Mouse (Mus musculus) limb, embryonic 13.5 days (tissue): Measurements from ENCODE around the gene Pvr. TPM values are rescaled to one million over a fixed set of nuclear protein-coding genes. Genes with fewer than 3 reads are reported as not detected.

ENCODE experiments used
- ATAC-seq: fragments of 200-750 bp; cut with Nextera tagmentation; 2 replicates; pipeline ENCODE4 v1.8.0; 2017; ENCODE audit warnings: low read depth, moderate number of reproducible peaks, moderate TSS enrichment; ENCODE audit not compliant: low FRiP score
- H3K27ac ChIP-seq: fragments of 300-500 bp; sonication (generic); 2 replicates; pipeline ENCODE4 v1.5.1; 2015; ENCODE audit warnings: inconsistent platforms, mild to moderate bottlenecking, moderate library complexity
- H3K27me3 ChIP-seq: fragments of 300-500 bp; sonication (generic); 2 replicates; pipeline ENCODE4 v1.6.1; 2015; ENCODE audit warnings: mild to moderate bottlenecking, inconsistent platforms
- H3K36me3 ChIP-seq: fragments of 300-500 bp; sonication (generic); 2 replicates; pipeline ENCODE4 v1.6.1; 2015; ENCODE audit warnings: inconsistent platforms, mild to moderate bottlenecking, moderate library complexity
- H3K4me1 ChIP-seq: fragments of 300-500 bp; sonication (generic); 2 replicates; pipeline ENCODE4 v1.6.1; 2015; ENCODE audit warnings: inconsistent platforms
- H3K4me2 ChIP-seq: fragments of 300-500 bp; sonication (generic); replicated peaks from 2 replicates; pipeline ENCODE4 v1.6.1; 2015; ENCODE audit warnings: inconsistent platforms, mild to moderate bottlenecking, moderate library complexity
- H3K4me3 ChIP-seq: fragments of 300-500 bp; sonication (generic); 2 replicates; pipeline ENCODE4 v1.5.1; 2015; ENCODE audit warnings: moderate library complexity, mild to moderate bottlenecking, inconsistent platforms
- H3K9ac ChIP-seq: fragments of 300-500 bp; sonication (generic); 2 replicates; pipeline ENCODE4 v1.6.1; 2015; ENCODE audit warnings: mild to moderate bottlenecking, inconsistent platforms
- H3K9me3 ChIP-seq: fragments of 300-500 bp; sonication (generic); 2 replicates; pipeline ENCODE4 v1.6.1; 2016; ENCODE audit warnings: inconsistent platforms
- WGBS: fragments of 180-500 bp; shearing (Covaris S2); methylation state at CpG from one replicate; pipeline ENCODE4 v1.1.7; 2015; 5-methylcytosine and 5-hydroxymethylcytosine counted together
- polyA plus RNA-seq: library from polyadenylated mRNA; unstranded; fragments of >200 nt; fragmentation: Nextera tagmentation; extraction: Ambion mirVana; gene quantifications from 2 replicates; pipeline ENCODE4 v1.2.1, GENCODE M21; 2015

Pvr gene
- polyA plus RNA-seq, 1 experiment from 2014 or later, result 11.3 TPM

- ATAC-seq, result no peak
- no peaks in the 10 kb centered on the region for H3K4me1 ChIP-seq
- WGBS, result 74% methylated on average over 12 of the region's 12 CpGs
These were observed 28.0 kb upstream of the Pvr start for GRCm38 (mm10) chr7:19948956-19949355.

DNA sequence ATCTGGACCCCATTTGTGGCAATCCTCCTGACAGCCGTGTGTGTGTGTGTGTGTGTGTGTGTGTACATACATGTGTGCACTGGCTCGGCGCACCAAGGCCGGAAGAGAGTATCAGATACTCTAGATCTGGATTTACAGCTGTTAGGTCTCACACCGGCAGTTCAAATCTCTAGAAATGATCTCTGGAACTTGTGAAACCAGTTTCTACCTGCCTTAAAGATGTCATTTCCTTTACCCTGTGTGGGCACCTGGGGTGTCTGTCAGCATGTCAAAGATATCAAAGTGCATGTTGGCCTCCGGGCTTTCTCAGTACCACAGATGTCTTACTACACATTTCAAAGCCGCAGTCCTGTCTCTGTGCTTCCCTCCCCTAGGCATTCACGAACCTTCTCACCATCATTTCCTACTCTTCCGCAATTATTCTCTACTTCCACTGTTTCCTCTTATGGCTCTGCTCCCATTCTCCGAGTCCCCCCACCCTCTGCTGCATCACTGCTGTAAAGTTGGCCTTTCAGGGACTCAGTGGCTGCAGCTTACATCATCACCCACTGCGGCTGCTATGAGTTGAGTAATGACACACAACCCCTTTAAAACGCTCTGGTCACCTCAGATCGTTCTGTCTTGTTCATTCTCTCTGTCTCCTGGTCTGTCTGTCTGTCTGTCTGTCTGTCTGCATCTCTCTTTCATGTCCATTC lies 25.0 kb upstream of the Pvr start:
- no peak overlapping the region for H3K4me3 ChIP-seq
- H3K27ac ChIP-seq, result no peak overlapping the region
- no peaks in the 10 kb centered on the region for H3K4me1 ChIP-seq
- no peaks in the 10 kb centered on the region; the same call in 1 of the 2 replicates for H3K9me3 ChIP-seq
- no peak overlapping the region for H3K9ac ChIP-seq
- no peak for ATAC-seq
- H3K4me2 ChIP-seq, result no peak overlapping the region
- H3K27me3 ChIP-seq, result no peaks in the 10 kb centered on the region
- 77% methylated on average over 13 of the region's 13 CpGs for WGBS
- H3K36me3 ChIP-seq, result no peaks in the 10 kb centered on the region

More at GRCm38 (mm10) chr7:19948956-19949355, 28.0 kb upstream of the Pvr start:
- Histone ChIP-seq H3K9ac (no peak overlapping the region), H3K27me3 (no peaks in the 10 kb centered on the region), H3K4me2 (no peak overlapping the region), H3K36me3 (no peaks in the 10 kb centered on the region), H3K27ac (no peak overlapping the region), H3K9me3 (no peaks in the 10 kb centered on the region; the same call in 1 of the 2 replicates), H3K4me3 (no peak overlapping the region)

DNA sequence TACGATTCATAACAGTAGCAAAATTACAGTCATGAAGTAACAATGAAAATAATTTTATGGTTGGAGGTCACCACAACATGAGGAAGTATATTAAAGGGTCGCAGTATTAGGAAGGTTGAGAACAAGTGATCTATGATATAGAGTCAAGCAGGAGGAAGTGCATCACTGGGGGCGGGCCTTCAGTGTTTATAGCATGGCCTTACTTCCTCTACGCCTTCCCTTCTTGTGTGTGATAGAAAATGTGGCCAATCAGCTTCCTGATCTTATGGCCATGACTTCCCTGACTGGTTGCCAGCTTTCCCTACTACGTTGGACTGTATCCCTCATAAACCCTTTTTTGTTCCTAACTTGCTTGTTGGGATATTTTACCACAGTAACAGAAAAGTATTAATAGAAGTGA lies 24.2 kb upstream of the Pvr start:
- Histone ChIP-seq H3K4me1 (no peaks in the 10 kb centered on the region), H3K36me3 (no peaks in the 10 kb centered on the region), H3K9me3 (no peaks in the 10 kb centered on the region; the same call in 1 of the 2 replicates), H3K4me2 (no peak overlapping the region), H3K9ac (no peak overlapping the region), H3K27me3 (no peaks in the 10 kb centered on the region), H3K27ac (no peak overlapping the region), H3K4me3 (no peak overlapping the region)
- 88% methylated on average over 5 of the region's 5 CpGs for WGBS
- ATAC-seq, result no peak

DNA sequence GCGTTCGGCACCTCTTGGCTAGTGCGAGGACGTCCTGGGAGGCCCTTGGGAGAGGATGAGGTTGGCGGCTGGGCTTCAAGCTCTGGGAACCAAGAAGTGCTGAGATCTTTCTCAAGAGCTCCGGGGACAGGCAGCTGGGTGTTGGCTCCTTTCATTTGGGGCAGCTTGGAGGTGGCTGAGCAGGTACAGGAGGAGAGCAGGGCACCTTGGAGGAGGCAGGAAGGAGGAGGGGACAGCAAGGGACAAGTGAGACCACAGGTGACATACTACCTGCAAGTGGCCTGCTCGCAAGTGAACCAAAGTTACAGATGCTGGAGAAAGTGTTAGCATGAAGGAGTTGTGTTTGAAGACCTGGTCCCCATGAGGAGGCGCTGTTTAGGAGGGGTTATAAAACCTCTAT lies 23.7 kb upstream of the Pvr start:
- 88% methylated on average over 8 of the region's 8 CpGs for WGBS
- Histone ChIP-seq H3K4me2 (no peak overlapping the region), H3K4me3 (no peak overlapping the region), H3K36me3 (no peaks in the 10 kb centered on the region), H3K9me3 (no peaks in the 10 kb centered on the region; the same call in 1 of the 2 replicates), H3K27me3 (no peaks in the 10 kb centered on the region), H3K4me1 (0 out of 2 replicates have a peak, but pooled peaks cover 2% of the 10 kb centered on the region), H3K27ac (no peak overlapping the region), H3K9ac (no peak overlapping the region)
- ATAC-seq, result no peak

DNA sequence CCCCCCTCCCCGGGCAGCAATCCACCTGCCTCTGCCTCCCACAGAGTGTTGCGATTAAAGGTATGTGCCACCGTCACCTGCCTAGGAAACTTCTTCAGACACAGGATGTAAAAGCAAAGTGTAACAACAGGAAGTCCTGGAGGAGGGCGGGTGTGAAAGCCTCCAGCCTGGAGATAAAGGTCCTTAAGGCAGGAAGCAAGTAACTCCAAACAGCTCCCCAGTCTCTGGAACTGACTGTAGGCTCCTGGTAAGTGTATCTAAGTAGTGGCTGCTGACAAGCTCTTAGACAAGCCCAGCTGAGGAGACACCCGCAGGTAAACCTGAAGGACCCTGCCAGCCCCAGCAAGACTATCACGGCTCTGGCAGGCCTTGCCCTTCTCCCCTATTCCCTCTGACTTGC lies 19.3 kb upstream of the Pvr start:
- H3K9ac ChIP-seq, result no peak overlapping the region
- H3K4me2 ChIP-seq, result no peak overlapping the region
- no peaks in the 10 kb centered on the region for H3K27me3 ChIP-seq
- no peak for ATAC-seq
- 0 out of 2 replicates have a peak, but pooled peaks cover 2% of the 10 kb centered on the region for H3K4me1 ChIP-seq
- H3K36me3 ChIP-seq, result no peaks in the 10 kb centered on the region
- 19% methylated on average over 4 of the region's 6 CpGs for WGBS
- no peak overlapping the region for H3K4me3 ChIP-seq
- H3K27ac ChIP-seq, result no peak overlapping the region
- no peaks in the 10 kb centered on the region; the same call in 1 of the 2 replicates for H3K9me3 ChIP-seq

- H3K4me2 ChIP-seq, result no peak overlapping the region
- peak; percentile 76 for ATAC-seq
- no peaks in the 10 kb centered on the region; the same call in 1 of the 2 replicates for H3K9me3 ChIP-seq
- no peaks in the 10 kb centered on the region for H3K36me3 ChIP-seq
- H3K4me3 ChIP-seq, result no peak overlapping the region
- no peaks in the 10 kb centered on the region for H3K27me3 ChIP-seq
- H3K9ac ChIP-seq, result no peak overlapping the region
- WGBS, result 53% methylated on average over 10 of the region's 12 CpGs
- H3K4me1 ChIP-seq, result 0 out of 2 replicates have a peak, but pooled peaks cover 2% of the 10 kb centered on the region
- H3K27ac ChIP-seq, result no peak overlapping the region
These were observed 18.7 kb upstream of the Pvr start for GRCm38 (mm10) chr7:19939555-19940235.

DNA sequence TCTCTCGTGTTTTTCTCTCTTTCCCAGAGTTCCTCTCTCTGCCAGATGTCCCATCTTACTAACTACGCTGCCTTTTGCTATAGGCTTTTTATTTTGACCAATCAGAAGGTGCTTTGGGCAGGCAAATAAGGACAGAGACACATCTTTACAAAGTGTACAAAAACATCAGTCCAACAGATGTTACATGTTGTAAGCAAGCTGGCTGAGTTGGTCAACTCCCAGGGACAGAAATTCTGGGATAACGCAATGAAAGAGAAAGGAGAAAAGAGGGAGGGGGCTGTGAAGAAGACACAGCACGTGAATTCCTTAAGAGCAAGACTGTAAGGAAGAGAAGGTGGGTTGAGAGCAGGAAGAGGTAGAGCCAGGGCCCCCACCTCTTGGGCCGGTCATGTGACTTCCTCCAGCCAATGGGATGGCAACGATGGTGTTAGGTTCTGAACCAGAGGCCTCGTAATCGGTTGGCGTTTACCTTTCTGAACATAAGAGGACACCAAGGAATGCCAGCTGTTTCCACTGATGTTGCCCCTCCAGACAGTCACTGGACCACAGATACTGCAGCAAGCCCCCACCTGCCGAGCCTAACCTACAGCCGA lies 16.4 kb upstream of the Pvr start:
- Histone ChIP-seq H3K27ac (no peak overlapping the region), H3K4me3 (no peak overlapping the region), H3K9ac (no peak overlapping the region), H3K4me2 (no peak overlapping the region), H3K36me3 (no peaks in the 10 kb centered on the region), H3K4me1 (peaks cover 11% of the 10 kb centered on the region; the same call in 1 of the 2 replicates), H3K27me3 (peaks cover 3% of the 10 kb centered on the region), H3K9me3 (no peaks in the 10 kb centered on the region)
- no peak for ATAC-seq
- WGBS, result 78% methylated on average over 11 of the region's 11 CpGs

GRCm38 (mm10) chr7:19935961-19936360 lies 15.0 kb upstream of the Pvr start:
- Histone ChIP-seq H3K27ac (no peak overlapping the region), H3K4me3 (no peak overlapping the region), H3K9ac (no peak overlapping the region), H3K36me3 (no peaks in the 10 kb centered on the region), H3K4me1 (peaks cover 11% of the 10 kb centered on the region; the same call in 1 of the 2 replicates), H3K4me2 (no peak overlapping the region), H3K9me3 (no peaks in the 10 kb centered on the region), H3K27me3 (peaks cover 13% of the 10 kb centered on the region)
- WGBS, result 69% methylated on average over 6 of the region's 6 CpGs
- ATAC-seq, result no peak

DNA sequence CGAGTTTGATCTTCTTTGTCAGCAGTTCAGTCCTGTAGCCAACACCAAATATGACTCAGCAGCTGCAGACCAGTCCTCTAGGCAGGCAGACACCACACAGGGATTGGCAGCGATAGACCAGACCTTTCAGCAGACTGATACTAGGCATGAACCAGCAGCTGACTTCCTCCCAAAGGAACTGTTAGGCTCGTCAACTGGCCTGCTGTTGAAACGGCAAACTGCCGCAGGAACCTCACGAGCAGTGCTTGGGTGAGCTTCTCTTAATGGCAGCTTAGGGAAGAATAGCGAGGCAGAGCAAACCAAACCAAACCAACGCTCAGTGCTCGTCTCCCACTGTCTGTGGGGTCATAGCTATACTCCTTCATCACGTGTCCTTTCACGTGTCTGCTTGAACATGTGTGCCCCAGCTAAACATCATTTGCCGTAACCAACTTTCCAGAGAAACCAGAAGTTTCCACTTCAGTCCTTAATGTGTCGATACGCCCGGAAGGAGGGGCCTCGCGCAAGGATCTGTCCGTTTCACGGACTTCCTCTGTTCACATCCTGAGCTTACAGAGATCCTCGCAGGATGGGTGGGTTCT lies 14.3 kb upstream of the Pvr start:
- H3K4me1 ChIP-seq, result peaks cover 11% of the 10 kb centered on the region; the same call in 1 of the 2 replicates
- no peaks in the 10 kb centered on the region for H3K9me3 ChIP-seq
- H3K4me3 ChIP-seq, result no peak overlapping the region
- no peak overlapping the region for H3K4me2 ChIP-seq
- H3K27me3 ChIP-seq, result peaks cover 13% of the 10 kb centered on the region
- H3K9ac ChIP-seq, result no peak overlapping the region
- H3K36me3 ChIP-seq, result no peaks in the 10 kb centered on the region
- 68% methylated on average over 20 of the region's 20 CpGs for WGBS
- no peak overlapping the region for H3K27ac ChIP-seq
- no peak for ATAC-seq

- peaks cover 13% of the 10 kb centered on the region for H3K27me3 ChIP-seq
- WGBS, result 22% methylated on average over 20 of the region's 21 CpGs
- no peak overlapping the region for H3K4me3 ChIP-seq
These were observed 12.2 kb upstream of the Pvr start for GRCm38 (mm10) chr7:19932877-19933809.

DNA sequence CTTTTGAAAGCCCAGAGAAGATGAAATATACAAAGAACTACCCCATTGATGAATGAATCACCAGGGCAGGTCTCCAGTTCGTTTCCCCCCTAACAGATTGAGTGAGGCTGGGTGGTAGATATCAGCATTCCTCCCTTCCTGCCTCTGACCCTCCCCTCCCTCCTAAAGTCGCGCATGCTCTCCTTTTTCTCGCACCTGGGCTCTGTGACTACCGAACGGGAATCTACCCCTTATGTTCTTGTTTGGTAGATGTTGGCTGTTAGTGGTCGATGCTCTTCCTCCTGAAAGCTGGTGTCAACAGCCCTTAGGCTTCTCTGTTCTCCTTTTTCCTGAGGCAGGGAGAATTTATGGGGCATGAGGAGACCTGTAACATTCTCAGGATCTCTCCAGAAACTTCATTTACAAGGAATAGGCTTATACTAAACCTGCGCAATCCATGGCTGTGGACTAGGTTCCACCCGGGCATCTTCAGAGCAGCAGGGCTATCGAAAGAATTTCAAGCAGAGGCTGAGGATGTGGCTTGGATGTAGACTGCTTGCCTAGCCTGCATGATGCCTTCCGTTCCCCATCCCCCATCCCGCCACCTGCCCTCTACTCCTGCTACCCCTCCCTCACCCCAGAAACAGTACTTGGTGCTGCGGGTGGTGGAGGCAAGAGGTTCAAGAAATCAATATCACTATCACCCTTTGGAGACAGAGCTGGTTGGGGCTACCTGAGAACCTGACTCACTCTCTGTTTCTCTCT lies 11.3 kb upstream of the Pvr start:
- Histone ChIP-seq H3K4me1 (peaks cover 8% of the 10 kb centered on the region; the same call in 1 of the 2 replicates), H3K4me3 (no peak overlapping the region), H3K9ac (no peak overlapping the region), H3K9me3 (no peaks in the 10 kb centered on the region), H3K36me3 (no peaks in the 10 kb centered on the region), H3K27ac (no peak overlapping the region), H3K27me3 (peaks cover 13% of the 10 kb centered on the region), H3K4me2 (peak overlapping the region; percentile 25)
- ATAC-seq, result no peak
- WGBS, result 20% methylated on average over 13 of the region's 13 CpGs

More at GRCm38 (mm10) chr7:19932877-19933809, 12.2 kb upstream of the Pvr start:
- peak; percentile 68 for ATAC-seq
- Histone ChIP-seq H3K4me1 (peaks cover 8% of the 10 kb centered on the region; the same call in 1 of the 2 replicates), H3K9me3 (no peaks in the 10 kb centered on the region), H3K36me3 (no peaks in the 10 kb centered on the region), H3K27ac (no peak overlapping the region), H3K9ac (no peak overlapping the region), H3K4me2 (peak overlapping the region; percentile 41)
